Mouse (Mus musculus) lung, adult 18-20 months (tissue): Measurements from ENCODE around the gene Gng10.

Experiments used
- DNase-seq, 2 experiments: peaks; one replicate each; pipeline ENCODE4 v3.0.0; 2022; ENCODE audit warnings: mixed read lengths in 2 of 2

Gng10 gene

DNA sequence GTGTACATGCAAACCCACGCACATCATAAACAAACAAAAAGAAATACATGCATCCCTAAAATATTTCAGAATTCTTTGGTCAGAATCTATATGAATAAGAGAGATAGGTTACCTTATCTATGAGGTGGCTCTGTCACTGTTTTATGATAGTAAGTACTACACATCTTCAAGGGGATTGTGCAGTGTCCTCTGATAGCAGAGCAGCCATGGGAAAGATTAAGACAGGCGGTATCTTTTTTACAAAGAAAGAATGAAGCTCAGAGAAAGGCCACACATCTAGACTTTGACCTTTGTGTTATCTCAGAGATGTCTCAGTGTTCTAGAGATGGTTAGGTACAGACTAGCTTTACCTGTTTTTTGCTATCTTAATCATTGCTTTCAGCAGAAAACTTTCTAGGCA is 18.0 kb upstream of the Gng10 start:
- DNase-seq, result no peak

DNA sequence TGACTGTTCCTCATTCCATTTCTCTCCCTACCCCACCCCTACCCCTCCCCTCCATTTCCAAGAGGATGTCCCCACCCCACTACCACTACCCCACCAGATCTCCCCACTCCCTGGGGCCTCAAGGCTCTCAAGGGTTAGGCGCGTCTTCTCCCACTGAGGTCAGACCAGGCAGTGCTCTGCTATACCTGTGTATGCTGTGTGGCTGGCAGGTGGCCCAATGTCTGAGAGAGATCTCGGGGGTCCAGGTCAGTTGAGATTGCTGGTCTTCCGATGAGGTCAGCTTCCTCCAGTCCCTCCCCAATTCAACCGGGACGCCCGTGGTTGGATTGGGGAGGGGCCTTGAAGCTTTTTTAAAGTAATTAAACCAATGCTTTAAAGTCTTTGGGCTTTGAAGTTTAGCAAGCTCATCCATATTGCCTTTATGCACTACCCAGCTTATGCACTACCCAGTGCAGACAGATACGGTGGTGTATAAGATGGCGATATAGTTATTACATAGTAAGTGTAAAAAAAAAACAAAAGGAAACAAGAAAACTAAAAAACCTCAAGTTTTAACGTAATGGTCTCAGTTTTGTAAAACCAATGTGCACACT is 467 bp upstream of the Gng10 start:
- peak in 1 of 2 experiments; percentile 11 for DNase-seq

DNA sequence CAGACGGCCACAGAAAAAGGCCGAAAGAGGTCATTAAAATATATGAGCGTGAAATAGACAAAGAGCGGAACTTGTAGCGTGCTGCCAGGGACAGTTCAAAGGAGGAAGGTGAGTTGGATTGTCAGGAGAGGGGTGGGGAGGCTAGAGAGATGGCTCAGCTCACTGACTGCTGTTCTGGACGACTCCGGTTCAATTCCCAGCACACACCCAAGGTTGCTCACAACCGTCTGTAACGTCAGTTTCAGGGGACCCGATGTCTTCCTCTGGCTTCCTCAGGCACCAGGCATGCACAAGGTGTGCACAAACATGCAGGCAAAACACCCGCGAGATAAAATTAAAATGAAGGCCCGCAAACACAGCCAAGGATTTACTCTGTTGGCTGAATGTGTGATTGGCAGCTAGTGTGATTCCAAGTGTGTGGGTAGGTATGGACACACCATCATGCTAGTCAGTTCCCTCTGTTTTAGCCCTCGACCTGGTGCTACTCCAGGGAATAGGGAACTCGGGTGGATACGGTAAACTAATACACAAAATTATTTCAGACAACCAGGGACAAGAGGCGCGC is 980 bp downstream of the Gng10 start:
- DNase-seq, result no peak

DNA sequence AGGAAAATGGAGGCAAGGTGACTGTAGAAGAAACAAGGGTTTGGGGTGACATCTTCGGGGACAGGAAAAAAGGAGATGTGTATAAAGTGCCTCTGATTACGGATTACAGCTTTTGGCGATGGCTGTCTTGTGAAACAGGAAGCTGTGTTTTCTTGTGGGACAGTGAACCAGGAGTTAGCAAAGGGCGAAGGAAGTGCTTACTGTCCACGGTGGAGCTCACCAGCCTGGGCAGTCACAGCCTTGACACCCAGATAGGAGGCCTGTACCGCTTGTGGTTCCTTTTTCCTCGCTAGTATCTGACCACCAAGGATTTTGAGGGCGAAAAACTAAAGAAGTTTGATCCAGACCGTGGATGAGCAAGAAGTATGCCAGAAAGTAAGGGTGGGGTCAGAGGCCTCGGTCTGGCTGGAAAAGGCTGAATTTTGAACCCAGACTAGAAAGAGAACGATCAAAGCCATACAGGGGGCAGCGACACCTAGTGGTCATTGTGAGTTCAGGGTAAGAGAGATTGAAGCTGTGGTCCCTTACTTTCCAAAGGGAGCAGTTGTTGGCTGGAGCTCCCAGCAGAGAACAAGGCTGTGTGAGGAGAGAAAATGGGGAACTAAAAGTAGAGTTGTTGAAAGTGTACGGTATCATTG is 1.7 kb downstream of the Gng10 start:
- DNase-seq, result peak; percentile 71 to 73

DNA sequence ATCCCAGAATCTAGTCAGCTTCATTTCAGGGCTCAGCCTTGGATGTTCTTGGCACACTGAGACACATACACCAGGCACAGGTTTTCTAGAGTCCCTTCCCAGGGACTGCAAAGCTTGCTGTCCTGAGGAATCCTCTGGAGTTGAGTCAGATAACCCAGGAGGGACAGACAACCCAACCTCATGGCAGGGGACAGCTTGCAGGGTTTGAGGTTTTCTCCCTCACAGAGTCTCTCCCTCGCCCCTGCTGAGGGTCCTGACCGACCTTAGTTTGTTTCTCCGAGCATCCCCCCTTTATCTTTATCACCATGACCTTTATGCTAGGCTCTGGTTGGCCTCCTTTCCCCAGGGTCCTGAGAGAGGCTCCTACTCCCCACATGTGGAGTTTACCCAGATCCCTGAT is 2.6 kb downstream of the Gng10 start:
- no peak for DNase-seq

DNA sequence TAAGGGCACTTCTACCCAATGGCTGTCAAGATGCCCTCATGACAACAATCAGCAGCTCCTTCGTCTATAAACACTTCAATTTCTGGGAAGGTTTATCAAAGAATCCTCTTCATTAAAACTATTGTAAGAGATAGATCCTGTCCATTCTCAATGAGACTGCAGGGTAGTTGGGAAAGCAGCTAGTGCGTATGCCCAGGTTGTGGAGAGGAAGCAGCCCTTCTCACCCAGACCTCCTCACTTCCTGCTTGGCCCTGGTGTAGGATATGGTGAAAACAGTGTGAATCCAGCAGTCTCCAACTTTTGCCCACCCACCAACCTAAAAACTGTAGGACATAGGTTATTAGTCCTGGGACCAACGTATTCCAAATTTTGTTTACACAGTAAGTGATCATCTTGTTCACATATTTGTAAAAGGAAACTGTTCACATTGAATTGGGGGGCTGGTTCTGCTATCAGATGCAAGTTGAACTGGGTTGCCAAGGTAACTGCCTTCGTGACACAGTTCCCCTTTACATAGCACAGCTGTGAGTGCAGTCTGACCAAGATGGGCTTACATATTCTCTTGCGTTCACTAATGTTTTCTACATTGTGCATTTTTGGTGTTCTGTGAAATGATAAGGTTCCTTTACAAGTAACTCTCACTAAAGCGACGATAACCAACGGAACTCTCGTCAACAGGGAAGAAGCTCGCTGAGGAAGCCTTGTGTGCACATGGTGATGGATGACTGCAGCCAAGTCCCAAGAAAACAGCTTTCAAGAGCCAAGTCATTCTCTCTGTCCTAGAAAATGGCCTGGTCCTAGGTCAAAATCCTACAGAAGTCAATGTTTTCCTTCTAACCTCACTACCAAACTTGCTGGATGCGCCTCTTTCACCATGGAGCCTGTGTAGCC is 5.8 kb downstream of the Gng10 start:
- no peak for DNase-seq

DNA sequence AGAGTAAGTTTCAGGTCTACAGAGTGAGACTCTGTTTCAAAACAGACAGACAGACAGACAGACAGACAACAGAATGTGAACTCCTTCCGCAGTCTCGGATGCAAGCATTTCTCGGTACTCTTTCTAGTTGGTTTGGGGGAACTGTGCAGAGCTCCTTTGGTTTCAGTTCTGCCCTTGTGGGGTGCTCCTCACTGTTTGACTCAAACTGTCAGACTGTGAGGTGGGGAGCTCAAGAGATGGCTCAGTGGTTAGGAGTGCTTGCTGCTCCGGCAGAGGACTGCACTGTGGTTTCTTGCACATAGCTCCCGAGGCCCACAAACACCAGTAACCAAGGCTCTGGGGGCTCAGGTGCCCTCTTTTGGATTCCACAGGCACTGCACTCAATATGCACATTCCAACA is 8.2 kb downstream of the Gng10 start:
- peak in 1 of 2 experiments; percentile 10 for DNase-seq

DNA sequence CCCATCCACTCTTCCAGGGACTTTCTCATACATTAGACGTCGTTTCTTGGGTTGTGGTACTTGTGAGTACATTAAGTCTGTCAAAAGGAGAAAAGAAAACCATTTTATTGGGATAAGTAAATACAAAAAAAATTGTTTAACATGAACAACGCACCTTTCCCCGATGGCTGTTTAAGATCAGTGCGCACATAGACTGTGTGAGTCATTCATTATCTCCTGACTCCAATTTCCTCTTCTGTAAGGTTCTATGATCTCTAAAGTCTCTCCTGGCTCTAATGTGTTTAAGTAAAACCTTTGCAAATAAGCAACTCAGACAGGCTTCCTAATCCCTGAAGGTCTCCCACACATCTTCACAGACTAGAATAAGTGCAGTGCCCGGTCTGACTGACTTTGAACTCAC is 9.0 kb downstream of the Gng10 start:
- DNase-seq, result no peak

DNA sequence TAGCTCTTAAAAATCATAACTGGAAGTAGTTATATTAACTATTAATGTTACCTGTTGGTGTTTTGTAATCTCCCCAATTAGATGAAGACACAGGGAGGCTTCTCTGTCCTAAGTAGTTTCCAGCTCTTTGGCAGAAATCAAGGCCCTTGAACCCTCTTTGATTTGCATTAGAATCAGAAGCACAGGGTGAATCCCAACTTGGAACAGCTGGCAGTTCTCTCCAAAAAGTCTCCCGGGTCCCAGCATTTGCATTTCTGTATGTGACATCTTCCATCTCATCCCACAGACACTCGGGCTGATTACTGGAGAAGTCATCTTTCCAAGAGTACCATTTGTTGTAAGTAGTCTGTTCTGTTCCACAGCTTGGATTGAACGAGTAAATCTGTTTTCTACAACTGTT is 12.3 kb downstream of the Gng10 start:
- DNase-seq, result no peak

DNA sequence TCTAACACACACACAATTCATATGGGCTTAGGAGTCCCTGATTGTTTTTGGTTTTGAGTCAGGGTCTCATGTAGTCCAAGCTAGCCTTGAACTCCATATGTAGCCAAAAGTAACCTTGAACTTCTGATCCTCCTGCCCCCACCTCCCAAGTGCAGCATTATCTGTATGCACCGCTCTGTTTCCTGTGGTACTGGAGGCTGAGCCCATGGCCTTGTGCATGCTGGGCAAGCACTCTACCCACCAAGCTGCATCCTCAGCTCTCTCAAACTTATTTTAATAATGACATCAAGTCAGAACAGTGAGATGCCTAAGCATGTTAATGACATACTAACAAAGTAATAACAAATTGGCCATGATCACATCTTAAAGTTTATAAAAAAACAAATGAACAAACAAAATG is 16.2 kb downstream of the Gng10 start:
- DNase-seq, result no peak

DNA sequence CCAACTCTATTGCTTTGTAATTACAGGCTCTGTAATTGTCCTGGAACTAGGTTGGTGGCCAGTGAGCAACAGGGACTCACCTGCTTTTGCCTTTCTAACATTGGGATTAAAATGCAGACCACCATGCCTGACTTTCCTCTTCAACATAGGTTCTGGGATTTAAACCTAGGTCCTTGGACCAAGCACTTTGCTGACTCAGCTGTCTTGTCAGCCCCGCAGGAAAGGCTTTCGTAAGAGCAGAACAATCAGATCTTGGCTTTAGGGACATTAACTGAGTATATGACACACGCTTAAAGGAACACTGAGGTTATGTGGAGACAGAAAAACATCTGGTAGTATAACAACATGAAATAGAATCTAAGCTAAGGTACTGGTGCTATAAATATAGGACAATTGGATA is 23.0 kb downstream of the Gng10 start:
- no peak for DNase-seq

DNA sequence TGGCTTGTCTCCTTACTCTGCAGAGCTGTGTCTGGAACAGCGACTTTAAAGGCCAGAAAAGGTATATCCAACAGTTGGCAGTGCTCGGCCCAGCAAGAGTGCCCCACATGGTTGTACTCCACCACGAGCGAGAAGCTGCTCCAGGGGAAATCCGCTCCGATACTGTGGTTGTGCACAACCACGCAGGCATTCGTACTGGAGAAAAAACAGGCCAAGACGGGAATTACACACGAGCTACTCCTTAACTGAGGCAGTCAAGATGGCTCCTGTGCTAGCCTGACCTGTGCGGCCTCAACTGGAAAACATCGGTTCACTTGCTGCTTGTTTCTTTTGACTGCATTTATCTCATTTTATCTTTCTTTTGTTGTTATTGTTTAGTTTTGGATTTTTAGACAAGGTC is 27.6 kb downstream of the Gng10 start:
- DNase-seq, result no peak

DNA sequence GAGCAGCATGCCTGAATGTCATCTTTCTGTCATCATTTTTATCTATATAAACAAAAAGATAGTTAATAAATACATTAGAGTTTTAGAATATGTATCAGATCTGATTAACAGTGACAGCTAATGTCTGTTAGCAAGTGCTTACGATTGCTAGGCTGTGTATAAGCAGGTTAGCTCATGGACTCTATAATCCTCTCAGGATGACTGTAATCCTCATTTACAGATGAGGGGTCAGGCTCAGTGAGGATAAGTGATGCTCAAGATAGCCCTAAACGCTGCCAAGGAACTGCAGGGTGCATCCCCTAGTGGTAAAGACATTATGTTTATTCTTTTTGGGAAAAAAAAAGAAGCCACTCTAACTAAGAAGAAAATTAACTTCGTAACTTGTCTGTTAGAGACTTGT is 34.4 kb downstream of the Gng10 start:
- no peak for DNase-seq

DNA sequence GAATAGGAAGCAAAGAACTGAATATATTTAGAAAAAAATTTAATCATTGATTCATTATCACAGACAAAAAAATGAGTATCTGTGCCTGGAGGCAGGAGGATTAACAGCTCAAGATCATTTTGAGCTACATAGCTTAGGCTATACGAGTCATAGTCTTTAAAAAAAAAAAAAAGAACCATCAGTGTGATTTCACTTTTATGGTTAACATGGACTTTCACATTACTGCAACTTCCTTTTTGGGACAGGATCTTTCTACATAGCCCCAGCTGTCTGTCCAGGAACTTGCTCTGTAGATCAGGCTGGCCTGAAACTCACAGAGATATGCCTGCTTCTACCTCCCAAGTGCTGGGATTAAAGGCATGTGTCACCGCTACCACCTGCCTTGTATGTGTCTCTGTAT is 48.5 kb downstream of the Gng10 start:
- DNase-seq, result no peak

DNA sequence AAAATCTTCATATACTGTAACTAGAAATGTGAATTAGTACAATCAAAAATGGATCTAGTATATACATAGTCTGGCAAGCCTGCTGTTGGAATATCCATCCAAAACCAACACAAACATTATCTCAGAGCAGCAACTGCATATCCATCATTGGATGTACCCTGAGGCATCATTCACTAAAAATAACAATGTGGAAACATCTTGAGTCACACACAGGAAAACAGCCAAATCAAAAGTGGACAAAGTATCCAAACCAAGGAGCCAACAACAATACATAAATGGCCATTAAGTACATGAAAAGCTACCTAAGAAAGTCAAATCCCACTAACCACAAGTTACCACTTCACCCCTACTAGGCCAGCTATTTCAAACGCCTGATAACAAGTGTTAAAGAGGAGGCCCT is 54.5 kb downstream of the Gng10 start:
- DNase-seq, result no peak
